Mouse (Mus musculus): ENCODE data around the gene Tmem117.

GRCm38 (mm10) chr15:94664612-94665011, 35.6 kb downstream of the Tmem117 start:
- no peak for TF ChIP-seq CTCF (IDR thresholded peaks at IDR 0.05)
- TF ChIP-seq EP300 (IDR thresholded peaks at IDR 0.05; ENCODE audit: insufficient read depth, low read depth, low read length) = no peak
- TF ChIP-seq POLR2A (IDR thresholded peaks at IDR 0.05; ENCODE audit: insufficient read depth, low read depth, low read length) = no peak

All from heart, adult 2 months (tissue).